Mouse (Mus musculus): ENCODE results near the gene Traf3ip2. TPM values are rescaled to one million over a fixed set of nuclear protein-coding genes. Genes with fewer than 3 reads are reported as not detected.
A peak's percentile ranks its signal among the peaks of the same experiment; 100 is the strongest.

The Traf3ip2 gene
- polyA plus RNA-seq, 1 experiment from 2014 or later = 5.2 TPM

- peak overlapping the region; percentile 30 for H3K4me2 ChIP-seq (ENCODE audit: low read length)
- no peak overlapping the region for H3K9ac ChIP-seq (ENCODE audit: low read depth, low read length)
- no peaks in the 10 kb centered on the region for H3K9me3 ChIP-seq (replicated peaks; ENCODE audit: control insufficient read depth, low read length, poor library complexity, severe bottlenecking)
- peak; percentile 47 for ATAC-seq
- no peaks in the 10 kb centered on the region for H3K27me3 ChIP-seq (ENCODE audit: control insufficient read depth, insufficient read depth, low read depth, low read length)
- H3K4me1 ChIP-seq (ENCODE audit: control insufficient read depth, insufficient read depth, low read length) = peaks cover 13% of the 10 kb centered on the region
- WGBS = 16% methylated on average over 26 of the region's 26 CpGs
- H3K27ac ChIP-seq (ENCODE audit: low read length) = no peak overlapping the region
- no peak overlapping the region for H3K4me3 ChIP-seq (ENCODE audit: low read depth, low read length)
- no peaks in the 10 kb centered on the region for H3K36me3 ChIP-seq (ENCODE audit: control insufficient read depth, insufficient read depth, low read length)
Observed at GRCm38 (mm10) chr10:39612989-39613831, 476 bp downstream of the Traf3ip2 start.

GRCm38 (mm10) chr10:39613973-39614372, 1.2 kb downstream of the Traf3ip2 start:
- Histone ChIP-seq H3K4me2 (ENCODE audit: low read length) (no peak overlapping the region), H3K27me3 (ENCODE audit: control insufficient read depth, insufficient read depth, low read depth, low read length) (no peaks in the 10 kb centered on the region), H3K9ac (ENCODE audit: low read depth, low read length) (no peak overlapping the region), H3K27ac (ENCODE audit: low read length) (no peak overlapping the region), H3K9me3 (replicated peaks; ENCODE audit: control insufficient read depth, low read length, poor library complexity, severe bottlenecking) (no peaks in the 10 kb centered on the region), H3K4me1 (ENCODE audit: control insufficient read depth, insufficient read depth, low read length) (peaks cover 13% of the 10 kb centered on the region), H3K4me3 (ENCODE audit: low read depth, low read length) (no peak overlapping the region), H3K36me3 (ENCODE audit: control insufficient read depth, insufficient read depth, low read length) (no peaks in the 10 kb centered on the region)
- 37% methylated on average over 2 of the region's 2 CpGs for WGBS
- no peak for ATAC-seq

GRCm38 (mm10) chr10:39614676-39615075, 1.9 kb downstream of the Traf3ip2 start:
- Histone ChIP-seq H3K36me3 (ENCODE audit: control insufficient read depth, insufficient read depth, low read length) (no peaks in the 10 kb centered on the region), H3K4me3 (ENCODE audit: low read depth, low read length) (no peak overlapping the region), H3K27ac (ENCODE audit: low read length) (no peak overlapping the region), H3K9me3 (replicated peaks; ENCODE audit: control insufficient read depth, low read length, poor library complexity, severe bottlenecking) (no peaks in the 10 kb centered on the region), H3K27me3 (ENCODE audit: control insufficient read depth, insufficient read depth, low read depth, low read length) (no peaks in the 10 kb centered on the region), H3K4me1 (ENCODE audit: control insufficient read depth, insufficient read depth, low read length) (peaks cover 13% of the 10 kb centered on the region), H3K4me2 (ENCODE audit: low read length) (no peak overlapping the region), H3K9ac (ENCODE audit: low read depth, low read length) (0 out of 2 replicates have a peak overlapping the region, but pooled peaks have one; percentile 2)
- WGBS = 20% methylated on average over 6 of the region's 6 CpGs
- peak; percentile 52; the same call in 1 of the 2 replicates for ATAC-seq

- Histone ChIP-seq H3K4me1 (ENCODE audit: control insufficient read depth, insufficient read depth, low read length) (peaks cover 13% of the 10 kb centered on the region), H3K4me3 (ENCODE audit: low read depth, low read length) (no peak overlapping the region), H3K27ac (ENCODE audit: low read length) (no peak overlapping the region), H3K4me2 (ENCODE audit: low read length) (no peak overlapping the region), H3K36me3 (ENCODE audit: control insufficient read depth, insufficient read depth, low read length) (no peaks in the 10 kb centered on the region), H3K27me3 (ENCODE audit: control insufficient read depth, insufficient read depth, low read depth, low read length) (no peaks in the 10 kb centered on the region), H3K9me3 (replicated peaks; ENCODE audit: control insufficient read depth, low read length, poor library complexity, severe bottlenecking) (no peaks in the 10 kb centered on the region), H3K9ac (ENCODE audit: low read depth, low read length) (no peak overlapping the region)
- ATAC-seq = no peak
- 88% methylated on average over 12 of the region's 12 CpGs for WGBS
Observed at GRCm38 (mm10) chr10:39615531-39616229, 2.9 kb downstream of the Traf3ip2 start.

GRCm38 (mm10) chr10:39616230-39616590, 3.5 kb downstream of the Traf3ip2 start:
- no peak overlapping the region for H3K4me2 ChIP-seq (ENCODE audit: low read length)
- WGBS = 90% methylated on average over 9 of the region's 9 CpGs
- no peaks in the 10 kb centered on the region for H3K36me3 ChIP-seq (ENCODE audit: control insufficient read depth, insufficient read depth, low read length)
- no peaks in the 10 kb centered on the region for H3K9me3 ChIP-seq (replicated peaks; ENCODE audit: control insufficient read depth, low read length, poor library complexity, severe bottlenecking)
- no peak for ATAC-seq
- H3K27ac ChIP-seq (ENCODE audit: low read length) = no peak overlapping the region
- no peak overlapping the region for H3K4me3 ChIP-seq (ENCODE audit: low read depth, low read length)
- no peak overlapping the region for H3K9ac ChIP-seq (ENCODE audit: low read depth, low read length)
- peaks cover 13% of the 10 kb centered on the region for H3K4me1 ChIP-seq (ENCODE audit: control insufficient read depth, insufficient read depth, low read length)
- no peaks in the 10 kb centered on the region for H3K27me3 ChIP-seq (ENCODE audit: control insufficient read depth, insufficient read depth, low read depth, low read length)

GRCm38 (mm10) chr10:39616626-39617025, 3.9 kb downstream of the Traf3ip2 start:
- Histone ChIP-seq H3K27me3 (ENCODE audit: control insufficient read depth, insufficient read depth, low read depth, low read length) (no peaks in the 10 kb centered on the region), H3K9me3 (replicated peaks; ENCODE audit: control insufficient read depth, low read length, poor library complexity, severe bottlenecking) (no peaks in the 10 kb centered on the region), H3K4me3 (ENCODE audit: low read depth, low read length) (no peak overlapping the region), H3K27ac (ENCODE audit: low read length) (no peak overlapping the region), H3K9ac (ENCODE audit: low read depth, low read length) (no peak overlapping the region), H3K4me1 (ENCODE audit: control insufficient read depth, insufficient read depth, low read length) (peaks cover 13% of the 10 kb centered on the region), H3K4me2 (ENCODE audit: low read length) (no peak overlapping the region), H3K36me3 (ENCODE audit: control insufficient read depth, insufficient read depth, low read length) (no peaks in the 10 kb centered on the region)
- 91% methylated on average over 8 of the region's 8 CpGs for WGBS
- ATAC-seq = no peak

GRCm38 (mm10) chr10:39618431-39618830, 5.7 kb downstream of the Traf3ip2 start:
- 68% methylated on average over 9 of the region's 10 CpGs for WGBS
- Histone ChIP-seq H3K9me3 (replicated peaks; ENCODE audit: control insufficient read depth, low read length, poor library complexity, severe bottlenecking) (no peaks in the 10 kb centered on the region), H3K4me1 (ENCODE audit: control insufficient read depth, insufficient read depth, low read length) (peaks cover 8% of the 10 kb centered on the region; the same call in 1 of the 2 replicates), H3K4me3 (ENCODE audit: low read depth, low read length) (no peak overlapping the region), H3K27ac (ENCODE audit: low read length) (no peak overlapping the region), H3K36me3 (ENCODE audit: control insufficient read depth, insufficient read depth, low read length) (no peaks in the 10 kb centered on the region), H3K4me2 (ENCODE audit: low read length) (no peak overlapping the region), H3K9ac (ENCODE audit: low read depth, low read length) (no peak overlapping the region), H3K27me3 (ENCODE audit: control insufficient read depth, insufficient read depth, low read depth, low read length) (no peaks in the 10 kb centered on the region)
- ATAC-seq = no peak

GRCm38 (mm10) chr10:39620626-39621025, 7.9 kb downstream of the Traf3ip2 start:
- Histone ChIP-seq H3K36me3 (ENCODE audit: control insufficient read depth, insufficient read depth, low read length) (no peaks in the 10 kb centered on the region), H3K4me2 (ENCODE audit: low read length) (no peak overlapping the region), H3K9me3 (replicated peaks; ENCODE audit: control insufficient read depth, low read length, poor library complexity, severe bottlenecking) (no peaks in the 10 kb centered on the region), H3K9ac (ENCODE audit: low read depth, low read length) (no peak overlapping the region), H3K27ac (ENCODE audit: low read length) (no peak overlapping the region), H3K4me1 (ENCODE audit: control insufficient read depth, insufficient read depth, low read length) (peaks cover 12% of the 10 kb centered on the region; the same call in 1 of the 2 replicates), H3K4me3 (ENCODE audit: low read depth, low read length) (no peak overlapping the region), H3K27me3 (ENCODE audit: control insufficient read depth, insufficient read depth, low read depth, low read length) (no peaks in the 10 kb centered on the region)
- WGBS = 91% methylated on average over 5 of the region's 5 CpGs
- no peak for ATAC-seq

- Histone ChIP-seq H3K4me3 (ENCODE audit: low read depth, low read length) (no peak overlapping the region), H3K9me3 (replicated peaks; ENCODE audit: control insufficient read depth, low read length, poor library complexity, severe bottlenecking) (no peaks in the 10 kb centered on the region), H3K4me2 (ENCODE audit: low read length) (no peak overlapping the region), H3K36me3 (ENCODE audit: control insufficient read depth, insufficient read depth, low read length) (no peaks in the 10 kb centered on the region), H3K9ac (ENCODE audit: low read depth, low read length) (no peak overlapping the region), H3K27ac (ENCODE audit: low read length) (no peak overlapping the region), H3K4me1 (ENCODE audit: control insufficient read depth, insufficient read depth, low read length) (peaks cover 13% of the 10 kb centered on the region), H3K27me3 (ENCODE audit: control insufficient read depth, insufficient read depth, low read depth, low read length) (no peaks in the 10 kb centered on the region)
- no peak for ATAC-seq
- 47% methylated on average over 6 of the region's 6 CpGs for WGBS
Observed at GRCm38 (mm10) chr10:39623806-39624205, 11.1 kb downstream of the Traf3ip2 start.

Data from midbrain, embryonic 16.5 days (tissue).